Mouse (Mus musculus): ENCODE results near the gene Psmd2. TPM values are rescaled to one million over a fixed set of nuclear protein-coding genes. Genes with fewer than 3 reads are reported as not detected.

Psmd2 gene
- polyA plus RNA-seq, 1 experiment from 2014 or later, result 517 TPM

GRCm38 (mm10) chr16:20673706-20674303 is 22.4 kb downstream of the Psmd2 start:
- WGBS, result 17% methylated on average over 14 of the region's 14 CpGs
- Histone ChIP-seq H3K4me1 (ENCODE audit: control insufficient read depth, insufficient read depth, low read length) (peaks cover 18% of the 10 kb centered on the region), H3K36me3 (ENCODE audit: control insufficient read depth, insufficient read depth, low read length) (peaks cover 12% of the 10 kb centered on the region), H3K9ac (ENCODE audit: low read length) (peak overlapping the region; percentile 87), H3K27me3 (ENCODE audit: control insufficient read depth, insufficient read depth, low read length) (no peaks in the 10 kb centered on the region), H3K27ac (ENCODE audit: low read depth, low read length) (peak overlapping the region; percentile 93; the same call in 1 of the 2 replicates), H3K9me3 (ENCODE audit: control insufficient read depth, low read length) (no peaks in the 10 kb centered on the region), H3K4me3 (ENCODE audit: low read depth, low read length) (peak overlapping the region; percentile 99), H3K4me2 (ENCODE audit: low read depth) (peak overlapping the region; percentile 97)
- no peak for ATAC-seq (ENCODE audit: insufficient read depth, low FRiP score, low TSS enrichment)
- DNase-seq (ENCODE audit: low spot score), result peak; percentile 14

GRCm38 (mm10) chr16:20675213-20675612 is 23.8 kb downstream of the Psmd2 start:
- H3K27ac ChIP-seq (ENCODE audit: low read depth, low read length), result no peak overlapping the region
- peaks cover 17% of the 10 kb centered on the region for H3K36me3 ChIP-seq (ENCODE audit: control insufficient read depth, insufficient read depth, low read length)
- ATAC-seq (ENCODE audit: insufficient read depth, low FRiP score, low TSS enrichment), result no peak
- H3K27me3 ChIP-seq (ENCODE audit: control insufficient read depth, insufficient read depth, low read length), result no peaks in the 10 kb centered on the region
- no peak overlapping the region for H3K4me3 ChIP-seq (ENCODE audit: low read depth, low read length)
- no peak for DNase-seq (ENCODE audit: low spot score)
- no peaks in the 10 kb centered on the region for H3K9me3 ChIP-seq (ENCODE audit: control insufficient read depth, low read length)
- 93% methylated on average over 6 of the region's 6 CpGs for WGBS
- peaks cover 18% of the 10 kb centered on the region for H3K4me1 ChIP-seq (ENCODE audit: control insufficient read depth, insufficient read depth, low read length)
- H3K9ac ChIP-seq (ENCODE audit: low read length), result no peak overlapping the region
- H3K4me2 ChIP-seq (ENCODE audit: low read depth), result no peak overlapping the region

- Histone ChIP-seq H3K4me1 (ENCODE audit: control insufficient read depth, insufficient read depth, low read length) (peaks cover 18% of the 10 kb centered on the region), H3K4me2 (ENCODE audit: low read depth) (no peak overlapping the region), H3K36me3 (ENCODE audit: control insufficient read depth, insufficient read depth, low read length) (peaks cover 27% of the 10 kb centered on the region), H3K9me3 (ENCODE audit: control insufficient read depth, low read length) (no peaks in the 10 kb centered on the region), H3K27ac (ENCODE audit: low read depth, low read length) (no peak overlapping the region), H3K9ac (ENCODE audit: low read length) (no peak overlapping the region), H3K27me3 (ENCODE audit: control insufficient read depth, insufficient read depth, low read length) (no peaks in the 10 kb centered on the region), H3K4me3 (ENCODE audit: low read depth, low read length) (no peak overlapping the region)
- ATAC-seq (ENCODE audit: insufficient read depth, low FRiP score, low TSS enrichment) (no peak), DNase-seq (ENCODE audit: low spot score) (no peak)
- WGBS, result 86% methylated on average over 4 of the region's 4 CpGs
Measured at GRCm38 (mm10) chr16:20676702-20677101, 25.2 kb downstream of the Psmd2 start.

- Histone ChIP-seq H3K9me3 (ENCODE audit: control insufficient read depth, low read length) (no peaks in the 10 kb centered on the region), H3K9ac (ENCODE audit: low read length) (no peak overlapping the region), H3K27me3 (ENCODE audit: control insufficient read depth, insufficient read depth, low read length) (no peaks in the 10 kb centered on the region), H3K4me1 (ENCODE audit: control insufficient read depth, insufficient read depth, low read length) (peaks cover 15% of the 10 kb centered on the region), H3K4me3 (ENCODE audit: low read depth, low read length) (no peak overlapping the region), H3K36me3 (ENCODE audit: control insufficient read depth, insufficient read depth, low read length) (peaks cover 31% of the 10 kb centered on the region), H3K4me2 (ENCODE audit: low read depth) (no peak overlapping the region), H3K27ac (ENCODE audit: low read depth, low read length) (no peak overlapping the region)
- ATAC-seq (ENCODE audit: insufficient read depth, low FRiP score, low TSS enrichment), result no peak
- WGBS, result 91% methylated on average over 5 of the region's 5 CpGs
- no peak for DNase-seq (ENCODE audit: low spot score)
Measured at GRCm38 (mm10) chr16:20677380-20677779, 25.9 kb downstream of the Psmd2 start.

GRCm38 (mm10) chr16:20677974-20678675 is 26.7 kb downstream of the Psmd2 start:
- Histone ChIP-seq H3K4me3 (ENCODE audit: low read depth, low read length) (no peak overlapping the region), H3K36me3 (ENCODE audit: control insufficient read depth, insufficient read depth, low read length) (peaks cover 34% of the 10 kb centered on the region), H3K9me3 (ENCODE audit: control insufficient read depth, low read length) (no peaks in the 10 kb centered on the region), H3K4me1 (ENCODE audit: control insufficient read depth, insufficient read depth, low read length) (peaks cover 15% of the 10 kb centered on the region), H3K27ac (ENCODE audit: low read depth, low read length) (no peak overlapping the region), H3K4me2 (ENCODE audit: low read depth) (no peak overlapping the region), H3K27me3 (ENCODE audit: control insufficient read depth, insufficient read depth, low read length) (no peaks in the 10 kb centered on the region), H3K9ac (ENCODE audit: low read length) (no peak overlapping the region)
- no peak for DNase-seq (ENCODE audit: low spot score)
- ATAC-seq (ENCODE audit: insufficient read depth, low FRiP score, low TSS enrichment), result no peak
- whole genome bisulfite sequencing, result 91% methylated on average over 10 of the region's 10 CpGs

- no peak for DNase-seq (ENCODE audit: low spot score)
- H3K4me1 ChIP-seq (ENCODE audit: control insufficient read depth, insufficient read depth, low read length), result peaks cover 14% of the 10 kb centered on the region
- no peaks in the 10 kb centered on the region for H3K27me3 ChIP-seq (ENCODE audit: control insufficient read depth, insufficient read depth, low read length)
- peaks cover 36% of the 10 kb centered on the region for H3K36me3 ChIP-seq (ENCODE audit: control insufficient read depth, insufficient read depth, low read length)
- no peaks in the 10 kb centered on the region for H3K9me3 ChIP-seq (ENCODE audit: control insufficient read depth, low read length)
- no peak for ATAC-seq (ENCODE audit: insufficient read depth, low FRiP score, low TSS enrichment)
- no peak overlapping the region for H3K4me3 ChIP-seq (ENCODE audit: low read depth, low read length)
- no peak overlapping the region for H3K9ac ChIP-seq (ENCODE audit: low read length)
- no peak overlapping the region for H3K4me2 ChIP-seq (ENCODE audit: low read depth)
- no peak overlapping the region for H3K27ac ChIP-seq (ENCODE audit: low read depth, low read length)
- WGBS, result 89% methylated on average over 3 of the region's 3 CpGs
Measured at GRCm38 (mm10) chr16:20690774-20691173, 39.3 kb downstream of the Psmd2 start.

GRCm38 (mm10) chr16:20691617-20692016 is 40.2 kb downstream of the Psmd2 start:
- peaks cover 31% of the 10 kb centered on the region for H3K36me3 ChIP-seq (ENCODE audit: control insufficient read depth, insufficient read depth, low read length)
- no peak for ATAC-seq (ENCODE audit: insufficient read depth, low FRiP score, low TSS enrichment)

GRCm38 (mm10) chr16:20692241-20692965 is 41.0 kb downstream of the Psmd2 start:
- H3K27me3 ChIP-seq (ENCODE audit: control insufficient read depth, insufficient read depth, low read length), result no peaks in the 10 kb centered on the region
- H3K9ac ChIP-seq (ENCODE audit: low read length), result no peak overlapping the region; the same call in 1 of the 2 replicates
- peaks cover 20% of the 10 kb centered on the region for H3K4me1 ChIP-seq (ENCODE audit: control insufficient read depth, insufficient read depth, low read length)
- ATAC-seq (ENCODE audit: insufficient read depth, low FRiP score, low TSS enrichment) (no peak), DNase-seq (ENCODE audit: low spot score) (no peak)
- peak overlapping the region; percentile 51 for H3K4me3 ChIP-seq (ENCODE audit: low read depth, low read length)
- peak overlapping the region; percentile 80 for H3K27ac ChIP-seq (ENCODE audit: low read depth, low read length)
- H3K4me2 ChIP-seq (ENCODE audit: low read depth), result peak overlapping the region; percentile 72; the same call in 1 of the 2 replicates
- peaks cover 24% of the 10 kb centered on the region for H3K36me3 ChIP-seq (ENCODE audit: control insufficient read depth, insufficient read depth, low read length)
- no peaks in the 10 kb centered on the region for H3K9me3 ChIP-seq (ENCODE audit: control insufficient read depth, low read length)
- WGBS, result 39% methylated on average over 16 of the region's 16 CpGs

More at GRCm38 (mm10) chr16:20691617-20692016, 40.2 kb downstream of the Psmd2 start:
- Histone ChIP-seq H3K9ac (ENCODE audit: low read length) (no peak overlapping the region), H3K4me1 (ENCODE audit: control insufficient read depth, insufficient read depth, low read length) (peaks cover 19% of the 10 kb centered on the region), H3K27ac (ENCODE audit: low read depth, low read length) (no peak overlapping the region), H3K4me3 (ENCODE audit: low read depth, low read length) (no peak overlapping the region), H3K27me3 (ENCODE audit: control insufficient read depth, insufficient read depth, low read length) (no peaks in the 10 kb centered on the region), H3K4me2 (ENCODE audit: low read depth) (no peak overlapping the region), H3K9me3 (ENCODE audit: control insufficient read depth, low read length) (no peaks in the 10 kb centered on the region)
- no peak for DNase-seq (ENCODE audit: low spot score)
- 83% methylated on average over 1 of the region's 1 CpGs for WGBS
